Mouse (Mus musculus) thymus, adult 18-20 months (tissue): ENCODE measurements around the gene Rfxank.
A peak's percentile ranks its signal among the peaks of the same experiment; 100 is the strongest.

ENCODE experiments used
- DNase-seq, 2 experiments: peaks; one replicate each; pipeline ENCODE4 v3.0.0; 2022; ENCODE audit warnings: mixed read lengths in 2 of 2

The Rfxank gene

DNA sequence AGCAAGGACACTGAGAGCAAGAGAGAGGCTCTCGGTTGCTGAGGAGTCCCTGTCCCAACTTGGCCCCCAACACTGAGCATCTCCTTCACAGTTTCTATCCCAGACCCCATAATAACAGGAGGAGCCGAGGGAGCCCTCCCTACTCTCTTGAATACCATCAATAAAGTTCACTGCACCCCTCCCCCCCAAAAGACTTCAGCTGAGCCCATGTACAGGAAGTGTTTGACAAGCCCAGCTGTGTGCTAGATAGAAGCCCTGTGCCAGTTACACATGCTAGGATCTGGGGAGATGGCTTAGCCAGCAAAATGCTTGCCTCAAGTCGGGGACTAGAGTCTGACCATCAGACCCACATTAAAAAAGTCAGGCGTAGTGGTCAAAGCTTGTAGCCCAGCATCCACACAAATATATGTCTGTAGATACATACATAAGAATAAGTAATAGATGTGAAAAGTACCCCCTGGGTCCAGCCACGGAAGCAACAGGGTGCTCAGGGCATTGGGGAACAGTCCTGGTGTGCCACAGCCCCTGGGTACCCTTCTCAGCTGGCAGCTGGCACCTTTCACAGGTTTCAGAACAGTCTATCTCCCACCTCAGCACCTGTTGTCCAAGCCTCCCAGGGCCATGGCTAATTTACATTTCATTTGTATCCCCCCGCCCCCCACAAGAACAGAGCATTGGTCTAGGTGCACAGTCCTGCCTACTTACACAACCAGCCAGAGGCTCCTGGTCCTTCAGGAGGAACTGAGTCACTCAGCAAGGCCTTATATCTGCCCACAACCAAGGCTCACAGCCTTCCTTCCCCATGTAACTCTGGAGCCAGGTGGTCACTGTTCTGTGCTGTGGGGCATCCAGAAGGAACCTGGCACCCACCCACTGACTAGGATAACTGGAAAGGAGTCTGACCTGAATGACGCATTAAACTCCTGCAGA lies 9.0 kb upstream of the Rfxank start:
- DNase-seq = no peak

GRCm38 (mm10) chr8:70139981-70140380 lies 1.0 kb upstream of the Rfxank start:
- no peak for DNase-seq

- no peak for DNase-seq
These were observed 1.1 kb downstream of the Rfxank start for GRCm38 (mm10) chr8:70137890-70138289.

DNA sequence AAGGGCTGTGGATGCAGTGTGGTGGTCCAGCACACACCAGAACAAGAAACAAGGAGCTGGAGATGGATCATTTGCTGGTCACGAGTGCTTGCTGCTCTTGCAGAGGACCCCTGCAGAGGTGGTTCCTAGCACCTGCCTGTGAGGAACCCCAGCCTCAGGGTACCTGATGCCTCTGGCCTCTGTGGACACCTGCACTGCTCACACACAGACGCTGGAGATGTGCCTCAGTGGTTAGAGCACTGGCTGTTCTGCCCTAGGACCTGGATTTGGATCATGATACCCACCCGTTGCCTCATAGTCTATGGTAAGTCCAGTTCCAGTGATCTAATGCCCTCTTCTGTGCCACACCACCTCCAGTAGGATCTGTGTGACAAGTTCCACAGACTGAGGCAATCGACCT lies 2.4 kb downstream of the Rfxank start:
- DNase-seq = no peak

DNA sequence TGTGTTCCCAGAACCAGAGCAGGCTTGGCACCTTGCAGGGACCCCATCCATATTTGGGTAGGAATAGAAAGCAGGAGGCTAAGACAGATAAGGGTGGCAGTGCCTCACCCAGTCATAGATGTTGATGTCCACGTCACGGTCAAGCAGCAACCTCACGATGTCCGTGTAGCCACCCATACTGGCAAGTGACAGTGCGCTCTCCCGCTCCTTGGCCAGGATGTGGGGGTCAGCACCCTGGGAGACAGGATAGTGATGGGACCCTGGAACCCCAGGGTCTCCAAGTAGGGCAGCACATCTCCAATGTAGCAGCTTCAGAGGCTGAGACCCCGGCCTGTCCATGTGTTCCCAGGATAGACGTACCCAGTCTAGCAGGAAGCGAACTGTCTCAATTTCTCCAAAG lies 4.0 kb downstream of the Rfxank start:
- DNase-seq = no peak

- no peak for DNase-seq
These were observed 4.9 kb downstream of the Rfxank start for GRCm38 (mm10) chr8:70134086-70134485.

DNA sequence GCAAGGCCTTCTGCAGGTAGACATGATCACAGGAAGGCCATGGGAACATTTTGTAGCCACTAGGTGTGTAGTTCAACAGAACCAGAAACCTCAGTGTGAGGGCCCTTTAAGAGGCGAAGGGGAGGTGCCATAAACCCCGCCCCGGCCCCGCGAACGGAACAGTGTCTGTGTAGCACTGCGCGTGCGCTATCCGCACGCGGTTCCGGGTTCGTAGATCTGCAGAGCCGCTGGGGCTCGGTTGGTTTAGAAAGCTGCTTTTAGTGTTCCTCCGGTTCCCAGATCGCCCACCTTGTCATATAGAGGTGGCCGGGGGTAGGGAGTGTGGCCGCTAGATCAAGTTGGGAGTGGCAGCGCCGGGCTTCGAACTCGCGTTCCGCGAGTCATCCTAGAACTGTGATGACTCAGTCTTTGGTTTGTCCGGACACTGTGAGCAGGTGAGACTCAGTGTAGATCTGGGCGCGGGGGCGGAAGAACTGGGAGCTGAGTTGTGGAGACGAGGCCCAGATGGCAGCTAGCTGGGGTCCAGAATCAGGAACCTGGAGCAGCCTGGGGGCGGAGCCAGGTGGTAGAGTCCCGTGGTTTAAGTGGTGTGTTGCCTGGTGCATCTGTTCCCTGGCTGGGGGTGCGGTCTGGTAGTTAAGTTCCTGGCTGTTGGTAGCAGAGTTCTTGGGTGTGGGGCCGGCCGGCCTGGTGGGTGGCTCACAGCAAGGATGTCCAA lies 7.6 kb downstream of the Rfxank start, which contains the start of gene Nr2c2ap:
Gene Nr2c2ap (plus strand): TSS at position 168 of the 718 bp plus-strand sequence.
- peak; percentile 61 to 74 for DNase-seq

DNA sequence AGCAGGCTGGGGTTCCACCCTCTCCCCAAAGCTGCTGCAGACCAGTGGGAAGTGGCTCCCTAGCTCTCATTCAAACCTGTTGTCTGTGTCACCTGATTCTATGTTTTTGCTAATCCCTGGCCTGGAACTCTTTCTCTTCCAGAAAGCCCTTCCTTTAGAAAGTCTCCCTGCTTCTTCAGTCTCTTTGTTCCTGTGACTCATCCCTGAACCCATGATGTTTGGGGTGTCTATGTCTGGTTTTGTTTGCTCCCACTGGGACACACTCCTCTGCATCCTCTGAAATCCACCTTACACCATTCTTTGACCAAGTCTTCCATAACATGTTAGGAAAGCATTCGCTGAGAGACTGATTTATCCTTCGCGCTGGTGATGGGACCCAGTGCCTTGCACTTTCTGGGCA lies 8.9 kb downstream of the Rfxank start:
- no peak for DNase-seq

GRCm38 (mm10) chr8:70129309-70129952 lies 9.5 kb downstream of the Rfxank start:
- DNase-seq = no peak

- no peak for DNase-seq
These were observed 10.5 kb downstream of the Rfxank start for GRCm38 (mm10) chr8:70128435-70128834.

GRCm38 (mm10) chr8:70124992-70125391 lies 14.0 kb downstream of the Rfxank start:
- DNase-seq = no peak

DNA sequence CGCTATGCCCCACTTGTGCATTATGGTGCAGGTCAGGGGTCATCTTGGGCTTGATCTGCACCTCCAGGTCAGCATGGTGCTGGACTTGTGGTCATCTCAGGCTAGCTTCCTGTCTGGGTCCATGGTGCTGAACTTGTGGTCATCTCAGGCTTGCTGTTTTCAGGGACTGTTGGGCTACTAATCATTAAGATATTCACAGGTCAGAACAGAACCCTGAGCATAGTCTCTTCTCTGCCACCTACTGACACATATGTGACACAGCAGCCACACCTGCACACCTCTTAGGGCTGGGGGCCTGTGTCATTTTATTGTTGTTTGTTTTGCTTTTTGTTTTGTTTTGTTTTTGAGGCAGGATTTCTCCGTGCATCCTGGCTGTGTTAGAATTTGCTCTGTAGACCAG lies 16.1 kb downstream of the Rfxank start:
- no peak for DNase-seq

DNA sequence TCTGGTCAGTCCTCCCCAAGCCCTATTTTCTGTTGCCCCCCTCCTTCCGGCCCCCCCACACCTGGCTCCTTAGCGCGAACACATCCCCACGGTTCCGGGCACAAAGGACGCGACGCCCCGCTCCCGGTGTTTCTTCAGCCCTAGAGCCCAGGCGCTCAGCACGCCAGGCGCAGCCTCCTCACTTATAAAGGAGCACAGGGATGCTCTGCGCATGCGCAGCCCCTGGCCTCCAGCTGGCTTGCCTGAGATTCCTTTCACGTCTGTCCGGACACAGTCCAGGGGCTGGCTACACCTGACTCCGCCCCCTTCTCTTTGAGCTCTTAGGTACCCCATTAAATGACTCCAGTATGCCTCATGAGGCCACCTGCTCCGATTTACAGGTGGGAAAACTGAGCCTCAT lies 18.3 kb downstream of the Rfxank start, which contains the start of gene Ncan:
Gene Ncan (minus strand): TSS at position 207 of the 400 bp plus-strand sequence.
- DNase-seq = no peak

GRCm38 (mm10) chr8:70118726-70119700 lies 19.9 kb downstream of the Rfxank start:
- no peak for DNase-seq

DNA sequence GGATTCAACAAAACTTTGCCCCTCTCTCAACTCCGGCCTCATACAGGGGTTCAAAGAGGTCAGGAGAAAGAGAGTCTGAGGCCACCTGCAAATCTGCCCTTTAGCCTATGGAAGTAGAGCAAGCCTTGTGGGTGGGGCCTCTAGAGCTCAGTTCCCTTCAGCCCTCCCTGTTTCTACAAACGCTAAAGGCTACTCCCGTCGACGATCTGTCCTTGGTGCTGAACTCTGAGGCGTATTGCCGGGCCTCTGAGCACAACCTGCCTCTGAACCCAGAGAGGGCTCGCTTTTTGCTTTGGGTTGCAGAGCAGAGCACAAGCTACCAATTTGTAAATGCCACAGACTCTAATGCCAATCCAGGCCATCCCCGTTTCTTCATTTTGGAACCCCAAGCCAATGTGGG lies 21.3 kb downstream of the Rfxank start:
- no peak for DNase-seq

- DNase-seq = no peak
These were observed 24.1 kb downstream of the Rfxank start for GRCm38 (mm10) chr8:70114892-70115291.

DNA sequence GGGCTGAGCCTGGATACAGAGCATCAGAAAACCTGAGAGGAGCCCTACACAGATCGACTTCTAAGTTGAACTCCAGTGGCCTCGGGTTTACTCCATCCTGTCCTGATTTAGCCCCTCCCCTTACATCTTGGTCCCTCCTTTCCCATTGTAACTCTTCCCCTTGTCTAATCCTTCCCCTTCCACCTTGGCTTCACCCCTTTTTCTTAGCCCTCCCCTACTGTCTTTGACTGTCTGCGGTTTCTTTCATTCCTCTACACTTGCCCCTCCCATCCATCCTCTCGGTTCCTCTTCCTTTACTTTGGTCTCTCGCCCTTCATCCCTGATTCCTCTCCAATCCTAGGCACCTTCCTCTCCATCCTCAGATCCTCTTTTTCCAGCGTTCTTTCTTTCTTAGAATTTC lies 24.5 kb downstream of the Rfxank start:
- DNase-seq = no peak

DNA sequence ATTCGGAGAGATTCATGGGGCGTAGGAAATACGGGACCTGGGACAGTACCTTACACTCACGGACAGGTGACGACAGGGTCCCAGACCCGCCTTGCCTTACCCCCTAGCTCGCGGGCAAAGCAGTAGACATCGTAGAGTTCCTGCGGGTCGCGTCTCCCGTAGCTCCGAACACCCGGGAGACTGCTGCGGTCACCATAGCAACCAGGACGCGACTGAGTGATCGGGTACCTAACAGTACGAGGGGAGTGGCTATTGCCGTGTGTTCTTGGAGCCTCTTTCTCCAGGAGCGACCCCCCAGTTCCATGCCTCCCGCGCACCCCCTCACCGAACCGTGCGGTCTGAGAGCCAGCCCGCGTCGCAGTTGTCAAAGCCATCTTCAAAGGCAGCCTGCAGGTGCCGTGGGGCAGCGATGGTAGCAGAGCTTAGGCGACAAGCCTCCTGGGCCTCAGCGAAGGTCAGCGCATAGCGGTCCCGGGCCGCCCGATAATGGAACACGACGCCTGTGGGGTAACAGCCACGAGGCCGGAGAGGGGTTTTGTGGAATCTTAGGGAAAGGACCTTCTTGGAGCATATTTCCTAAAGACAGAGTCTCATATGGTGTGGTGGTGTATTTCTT lies 26.4 kb downstream of the Rfxank start:
- DNase-seq = no peak

DNA sequence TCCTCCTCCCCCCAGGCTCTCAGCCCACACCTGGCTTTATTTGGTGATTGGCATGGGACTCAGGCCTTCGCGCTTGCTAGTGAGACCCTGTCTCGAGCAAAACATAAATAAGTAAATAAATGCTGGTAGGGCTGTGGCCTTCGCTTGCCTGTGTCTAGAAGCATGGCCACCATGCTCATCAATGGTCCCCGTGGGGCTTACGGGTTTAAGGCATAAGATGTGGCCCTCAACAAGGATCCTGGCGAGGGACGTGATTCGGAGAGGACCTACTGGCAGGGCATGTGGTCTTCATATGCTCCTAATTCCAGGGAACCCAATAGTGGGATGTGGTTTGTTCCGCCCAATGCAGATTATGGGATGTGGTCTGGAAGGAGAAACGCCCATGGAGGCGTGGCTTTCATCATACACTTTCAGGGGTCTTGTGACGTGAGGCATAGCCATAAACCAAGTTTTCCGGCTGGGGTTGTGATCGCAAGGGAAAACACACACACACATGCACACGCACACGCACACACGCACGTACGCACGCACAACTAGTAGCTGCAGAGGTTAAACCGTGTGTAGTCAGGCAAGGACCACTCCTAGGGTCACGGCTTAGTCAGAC lies 27.7 kb downstream of the Rfxank start:
- no peak for DNase-seq

DNA sequence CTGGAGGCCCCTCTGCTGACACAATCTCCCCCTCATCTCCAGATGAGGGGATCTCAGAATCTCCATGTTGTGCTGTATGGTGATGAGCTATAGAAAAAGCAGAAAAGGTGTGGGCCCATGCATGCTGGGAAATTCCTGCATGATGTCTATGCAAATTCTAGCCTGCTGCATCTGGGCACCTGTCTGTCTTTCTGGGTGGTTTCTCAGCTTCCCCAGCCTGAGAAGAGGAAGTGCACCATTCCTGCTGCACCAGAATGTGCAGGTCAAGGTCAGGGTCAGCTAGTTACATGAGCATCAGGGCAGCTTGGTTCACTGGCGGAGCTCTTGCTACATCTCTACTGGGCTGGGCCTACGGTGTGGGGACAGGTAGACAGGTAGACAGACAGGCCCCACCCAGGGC lies 28.5 kb downstream of the Rfxank start:
- no peak for DNase-seq

DNA sequence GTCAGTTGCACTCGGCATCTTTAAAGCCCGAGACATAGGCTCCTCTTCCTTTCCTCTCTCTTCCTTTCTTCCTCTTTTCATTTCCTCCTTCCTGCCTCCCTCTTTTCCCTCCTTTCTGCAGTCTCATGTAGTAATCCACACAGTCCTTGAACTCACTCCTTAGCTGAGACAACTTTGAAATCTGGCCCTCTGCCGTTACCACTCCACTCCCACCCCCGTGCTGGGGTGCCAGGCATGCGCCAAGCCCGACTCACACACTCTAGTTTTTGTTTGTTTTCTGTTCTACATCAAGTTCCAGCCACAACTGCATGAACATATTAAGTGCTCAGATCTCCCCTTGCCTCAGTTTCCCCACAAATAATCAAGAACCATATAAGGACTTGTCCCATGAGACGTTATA lies 34.0 kb downstream of the Rfxank start:
- no peak for DNase-seq
